ENCODE assay signal across 39 mouse cellular contexts in the genomic region with DNA sequence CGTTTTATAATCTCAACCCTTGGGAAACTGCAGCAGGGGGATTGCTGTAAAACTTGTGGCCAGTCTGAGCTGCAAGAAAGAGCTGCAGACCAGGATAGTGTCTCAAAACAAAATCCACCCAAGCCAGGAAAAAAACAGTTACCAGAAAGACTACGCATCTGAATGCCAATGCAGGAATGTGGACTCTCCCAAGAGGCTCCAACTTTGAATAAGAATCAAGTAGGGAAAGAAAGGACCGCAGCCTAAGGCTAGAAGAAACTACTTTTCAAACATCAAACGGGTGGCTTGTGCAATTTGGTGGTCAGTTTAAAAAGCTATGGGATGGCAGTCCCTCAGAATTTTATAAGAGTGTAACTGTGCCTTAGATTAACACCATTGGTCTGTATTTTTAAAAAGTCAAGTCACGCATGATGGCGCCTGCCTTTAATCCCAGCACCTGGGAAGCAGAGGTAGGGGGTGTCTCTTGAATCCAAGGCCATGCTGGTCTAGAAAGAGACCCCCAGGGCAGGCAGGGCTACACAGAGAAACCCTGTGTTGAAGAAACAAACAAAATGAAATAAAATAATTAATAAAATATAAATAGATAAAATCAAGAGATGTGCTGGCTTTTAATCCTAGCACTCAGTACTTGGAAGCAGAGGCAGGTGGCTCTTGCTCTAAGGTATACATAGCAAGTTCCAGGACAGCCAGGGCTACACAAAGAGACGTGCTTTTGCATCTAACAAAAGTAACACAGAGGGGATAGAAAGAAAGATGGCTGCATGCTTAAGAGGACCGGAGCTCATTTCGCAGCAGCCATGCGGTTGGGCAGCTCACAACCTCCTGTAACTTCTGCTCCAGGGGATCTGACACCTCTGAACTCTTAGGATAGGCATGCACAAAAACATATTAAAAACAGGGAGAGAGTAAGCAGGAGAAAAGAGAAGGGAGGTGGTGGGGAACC. TPM values are rescaled to one million over a fixed set of nuclear protein-coding genes. Genes with fewer than 3 reads are reported as not detected.
DNase-seq lines count a peak whose midpoint lies in the region; ATAC-seq and TF ChIP-seq lines count a peak whose summit lies in the region.
"Had no signal": no experiment of that assay in that cellular context is flagged by ENCODE, and none has a peak within 500 bp of the region (broad histone marks: within the 10 kb centered on the region; RNA-seq: fewer than 3 reads in every experiment).

No protein-coding gene starts in this region.

- TF ChIP-seq EP300 in liver, postnatal 0 days (IDR thresholded peaks at IDR 0.05; ENCODE audit: low read depth): no peak

- DNase-seq in liver, embryonic 11.5 days (ENCODE audit: low spot score): no peak
- no peak for DNase-seq in liver, postnatal 0 days
- peak; percentile 97 for DNase-seq in ES-CJ7 (ENCODE audit: low read depth, low spot score)
- peak; percentile 94 for DNase-seq in ZHBTc4 (ENCODE audit: low read depth, low spot score)
- no peak for DNase-seq in adrenal gland, adult (ENCODE audit: inconsistent age in 2 of 2, low spot score in 1 of 2)
- no peak for DNase-seq in frontal cortex, postnatal 25 days (ENCODE audit: low spot score in 2 of 2)
- DNase-seq: adrenal gland, adult 8-10 months; cerebellum, adult 11 months; cerebellum, adult 9-10 months; cerebellum, postnatal 36 days; gastrocnemius, postnatal 25 days; heart, adult 11 months; heart, postnatal 4 days; kidney, adult 9 months; kidney, postnatal 10 days; layer of hippocampus, postnatal 36 days; lung, embryonic 14.5 days; lung, postnatal 14 days; right cerebral cortex, adult 18-20 months; right cerebral cortex, postnatal 4 days; thymus, adult 18-20 months; thymus, postnatal 36 days had no signal

- H3K27me3 ChIP-seq in liver, embryonic 11.5 days (replicated peaks; ENCODE audit: control insufficient read depth, insufficient read depth, low read length): no peaks in the 10 kb centered on the region
- no peaks in the 10 kb centered on the region for H3K27me3 ChIP-seq in liver, postnatal 0 days (ENCODE audit: insufficient read depth, low read length)
- H3K27me3 ChIP-seq in liver, embryonic 16.5 days (ENCODE audit: control insufficient read depth, insufficient read depth, low read depth, low read length): no peaks in the 10 kb centered on the region
- no peaks in the 10 kb centered on the region for H3K27me3 ChIP-seq in forebrain, embryonic 16.5 days (replicated peaks; ENCODE audit: control insufficient read depth, insufficient read depth, low read length)
- H3K27me3 ChIP-seq: heart, embryonic 12.5 days; hindbrain, embryonic 13.5 days; midbrain, embryonic 12.5 days; neural tube, embryonic 12.5 days had no signal

- H3K4me3 ChIP-seq in liver, embryonic 11.5 days (ENCODE audit: low read depth, low read length): peak overlapping the region; percentile 28; the same call in 1 of the 2 replicates
- no peak overlapping the region for H3K4me3 ChIP-seq in liver, postnatal 0 days (ENCODE audit: low read depth, low read length)
- no peak overlapping the region for H3K4me3 ChIP-seq in liver, embryonic 16.5 days (ENCODE audit: low read depth, low read length)
- H3K4me3 ChIP-seq in forebrain, embryonic 16.5 days (replicated peaks; ENCODE audit: low read length): no peak overlapping the region
- H3K4me3 ChIP-seq: hindbrain, embryonic 13.5 days; midbrain, embryonic 12.5 days; myocyte; neural tube, embryonic 12.5 days had no signal

- peaks cover 6% of the 10 kb centered on the region for H3K4me1 ChIP-seq in liver, embryonic 11.5 days (replicated peaks; ENCODE audit: control insufficient read depth, insufficient read depth, low read length)
- no peaks in the 10 kb centered on the region for H3K4me1 ChIP-seq in liver, postnatal 0 days (ENCODE audit: insufficient read depth)
- H3K4me1 ChIP-seq in liver, embryonic 16.5 days (ENCODE audit: control insufficient read depth, low read depth, low read length): no peaks in the 10 kb centered on the region
- no peaks in the 10 kb centered on the region for H3K4me1 ChIP-seq in forebrain, embryonic 16.5 days (replicated peaks; ENCODE audit: control insufficient read depth, insufficient read depth, low read length)
- H3K4me1 ChIP-seq: midbrain, embryonic 12.5 days; neural tube, embryonic 12.5 days had no signal

- no peak for ATAC-seq in liver, embryonic 11.5 days (replicated peaks; ENCODE audit: low FRiP score)
- ATAC-seq in liver, postnatal 0 days: no peak
- no peak for ATAC-seq in liver, embryonic 16.5 days (ENCODE audit: low read depth)
- ATAC-seq in forebrain, embryonic 16.5 days: no peak
- ATAC-seq: activated CD4-positive, CD25-positive, alpha-beta regulatory T cell, adult 4 months; intestine, postnatal 0 days had no signal

- 77% methylated on average over 10 of the region's 10 CpGs for WGBS in liver, embryonic 11.5 days
- 80% methylated on average over 10 of the region's 10 CpGs for WGBS in liver, postnatal 0 days (ENCODE audit: insufficient replicate concordance)
- 64% methylated on average over 10 of the region's 10 CpGs for WGBS in liver, embryonic 16.5 days (ENCODE audit: insufficient replicate concordance)
- 79% methylated on average over 10 of the region's 10 CpGs for WGBS in forebrain, embryonic 16.5 days

- no peak overlapping the region for H3K27ac ChIP-seq in liver, embryonic 11.5 days (ENCODE audit: low read depth, low read length)
- H3K27ac ChIP-seq in liver, postnatal 0 days (ENCODE audit: low read depth): no peak overlapping the region
- H3K27ac ChIP-seq in liver, embryonic 16.5 days (ENCODE audit: low read length): no peak overlapping the region
- no peak overlapping the region for H3K27ac ChIP-seq in forebrain, embryonic 16.5 days (ENCODE audit: low read length)
- H3K27ac ChIP-seq: hindbrain, embryonic 13.5 days; midbrain, embryonic 12.5 days; neural tube, embryonic 12.5 days; stomach, postnatal 0 days had no signal

- peak overlapping the region; percentile 58 for H3K4me2 ChIP-seq in liver, embryonic 11.5 days
- no peak overlapping the region for H3K4me2 ChIP-seq in liver, postnatal 0 days (ENCODE audit: low read depth, low read length)
- H3K4me2 ChIP-seq in liver, embryonic 16.5 days (ENCODE audit: low read depth, low read length): peak overlapping the region; percentile 15; the same call in 1 of the 2 replicates
- H3K4me2 ChIP-seq in forebrain, embryonic 16.5 days (ENCODE audit: low read length): no peak overlapping the region
- H3K4me2 ChIP-seq: hindbrain, embryonic 13.5 days; lung, embryonic 14.5 days; midbrain, embryonic 12.5 days; neural tube, embryonic 12.5 days had no signal

- H3K9ac ChIP-seq in liver, embryonic 11.5 days (ENCODE audit: low read depth, low read length): peak overlapping the region; percentile 62
- no peak overlapping the region for H3K9ac ChIP-seq in liver, postnatal 0 days (replicated peaks)
- H3K9ac ChIP-seq in liver, embryonic 16.5 days (ENCODE audit: low read depth, low read length): no peak overlapping the region
- H3K9ac ChIP-seq in forebrain, embryonic 16.5 days (replicated peaks; ENCODE audit: low read depth, low read length): no peak overlapping the region
- H3K9ac ChIP-seq: heart, embryonic 12.5 days; hindbrain, embryonic 13.5 days; lung, embryonic 14.5 days; midbrain, embryonic 12.5 days; neural tube, embryonic 12.5 days had no signal

- no peak for TF ChIP-seq CTCF in liver, postnatal 0 days (IDR thresholded peaks at IDR 0.05; ENCODE audit: low read depth)

- no peaks in the 10 kb centered on the region for H3K9me3 ChIP-seq in liver, embryonic 11.5 days (ENCODE audit: control insufficient read depth, low read length)
- H3K9me3 ChIP-seq in liver, postnatal 0 days (ENCODE audit: low read length): no peaks in the 10 kb centered on the region
- H3K9me3 ChIP-seq in liver, embryonic 16.5 days (replicated peaks; ENCODE audit: control insufficient read depth, low read length): no peaks in the 10 kb centered on the region
- no peaks in the 10 kb centered on the region for H3K9me3 ChIP-seq in forebrain, embryonic 16.5 days (ENCODE audit: control insufficient read depth, low read length)
- H3K9me3 ChIP-seq: G1E; heart, embryonic 12.5 days; hindbrain, embryonic 13.5 days; midbrain, embryonic 12.5 days; neural tube, embryonic 12.5 days had no signal

- H3K36me3 ChIP-seq in liver, embryonic 11.5 days (ENCODE audit: control insufficient read depth, insufficient read depth, low read length): no peaks in the 10 kb centered on the region
- H3K36me3 ChIP-seq in liver, postnatal 0 days (replicated peaks; ENCODE audit: insufficient read depth, low read length): no peaks in the 10 kb centered on the region
- no peaks in the 10 kb centered on the region for H3K36me3 ChIP-seq in liver, embryonic 16.5 days (ENCODE audit: control insufficient read depth, insufficient read depth)
- no peaks in the 10 kb centered on the region for H3K36me3 ChIP-seq in forebrain, embryonic 16.5 days (ENCODE audit: control insufficient read depth, insufficient read depth)
- H3K36me3 ChIP-seq: G1E; heart, embryonic 12.5 days; hindbrain, embryonic 13.5 days; midbrain, embryonic 12.5 days; neural tube, embryonic 12.5 days had no signal

RNA-seq across cellular contexts. Expression of a gene that starts 1.2 kb away (rescaled TPM):
- polyA plus RNA-seq in liver, embryonic 11.5 days (2014; fragmentation: Nextera tagmentation; extraction: Ambion mirVana): 13.9 and 14.6 TPM in 2 replicates
- 0.47 and 1.0 TPM in 2 replicates for polyA plus RNA-seq in liver, postnatal 0 days (2015; fragmentation: Nextera tagmentation; extraction: Ambion mirVana)
- 0.97 and 0.98 TPM in 2 replicates for polyA plus RNA-seq in liver, embryonic 16.5 days (2015; fragmentation: Nextera tagmentation; extraction: Ambion mirVana)
- not detected in 2 replicates for polyA plus RNA-seq in forebrain, embryonic 16.5 days (2015; fragmentation: Nextera tagmentation; extraction: Ambion mirVana)
- polyA plus RNA-seq: embryonic facial prominence, embryonic 11.5 days; lung, embryonic 14.5 days; midbrain, embryonic 12.5 days; midbrain, postnatal 0 days; myocyte; neural tube, embryonic 12.5 days; stomach, postnatal 0 days had no signal

RNA-seq across cellular contexts. Expression of a gene that starts 6.5 kb away (rescaled TPM):
- polyA plus RNA-seq in liver, embryonic 11.5 days (2014; fragmentation: Nextera tagmentation; extraction: Ambion mirVana): 3.7 and 5.6 TPM in 2 replicates
- polyA plus RNA-seq in liver, postnatal 0 days (2015; fragmentation: Nextera tagmentation; extraction: Ambion mirVana): 11.9 and 12.3 TPM in 2 replicates
- polyA plus RNA-seq in liver, embryonic 16.5 days (2015; fragmentation: Nextera tagmentation; extraction: Ambion mirVana): 5.7 and 6.2 TPM in 2 replicates
- 4.4 and 4.9 TPM in 2 replicates for polyA plus RNA-seq in forebrain, embryonic 16.5 days (2015; fragmentation: Nextera tagmentation; extraction: Ambion mirVana)

RNA-seq across cellular contexts. Expression of a gene that starts 17.5 kb away (rescaled TPM):
- not detected in 2 replicates for polyA plus RNA-seq in liver, embryonic 11.5 days (2014; fragmentation: Nextera tagmentation; extraction: Ambion mirVana)
- 0.16 TPM in 1 of 2 replicates, not detected in the other for polyA plus RNA-seq in liver, postnatal 0 days (2015; fragmentation: Nextera tagmentation; extraction: Ambion mirVana)
- not detected in 2 replicates for polyA plus RNA-seq in liver, embryonic 16.5 days (2015; fragmentation: Nextera tagmentation; extraction: Ambion mirVana)
- not detected in 2 replicates for polyA plus RNA-seq in forebrain, embryonic 16.5 days (2015; fragmentation: Nextera tagmentation; extraction: Ambion mirVana)
- polyA plus RNA-seq: activated CD4-positive, CD25-positive, alpha-beta regulatory T cell, adult 4 months; embryonic facial prominence, embryonic 11.5 days; forebrain, embryonic 11.5 days; G1E; heart, embryonic 12.5 days; hindbrain, embryonic 13.5 days; intestine, postnatal 0 days; large intestine, adult 2 months; lung, embryonic 14.5 days; midbrain, embryonic 12.5 days; midbrain, postnatal 0 days; myocyte; neural tube, embryonic 12.5 days; spleen, adult 2 months; stomach, postnatal 0 days had no signal

RNA-seq across cellular contexts. Expression of a gene that starts 55.1 kb away (rescaled TPM):
- 0.18 TPM in 1 of 2 replicates, not detected in the other for polyA plus RNA-seq in liver, embryonic 11.5 days (2014; fragmentation: Nextera tagmentation; extraction: Ambion mirVana)
- polyA plus RNA-seq in liver, postnatal 0 days (2015; fragmentation: Nextera tagmentation; extraction: Ambion mirVana): 0.06 TPM in 1 of 2 replicates, not detected in the other
- not detected in 2 replicates for polyA plus RNA-seq in liver, embryonic 16.5 days (2015; fragmentation: Nextera tagmentation; extraction: Ambion mirVana)
- polyA plus RNA-seq in forebrain, embryonic 16.5 days (2015; fragmentation: Nextera tagmentation; extraction: Ambion mirVana): 0.20 and 0.30 TPM in 2 replicates
- polyA plus RNA-seq: embryonic facial prominence, embryonic 11.5 days; forebrain, embryonic 11.5 days; G1E; heart, embryonic 12.5 days; heart, postnatal 0 days; intestine, postnatal 0 days; lung, embryonic 14.5 days; midbrain, embryonic 12.5 days; myocyte; stomach, postnatal 0 days had no signal

Comparison
In these comparisons a context has a peak if more than half of its experiments do, and no peak if none do; other contexts are left out.
1. H3K4me2 ChIP-seq: peak in liver, embryonic 11.5 days (single experiment) and liver, embryonic 16.5 days (single experiment); none in liver, postnatal 0 days (single experiment) and forebrain, embryonic 16.5 days (single experiment).
2. DNase-seq: peak in ES-CJ7 (single experiment) and ZHBTc4 (single experiment); none in liver, embryonic 11.5 days (single experiment), liver, postnatal 0 days (single experiment), adrenal gland, adult (0 of 2) and frontal cortex, postnatal 25 days (0 of 2).